Mouse (Mus musculus): ENCODE data around the gene Slc16a10. TPM values are rescaled to one million over a fixed set of nuclear protein-coding genes. Genes with fewer than 3 reads are reported as not detected.

Gene Slc16a10
- polyA plus RNA-seq, 1 experiment = 114 TPM

GRCm38 (mm10) chr10:40129134-40129533, 12.9 kb downstream of the Slc16a10 start:
- H3K4me1 ChIP-seq (ENCODE audit: control insufficient read depth, insufficient read depth, insufficient read length, low read length) = no peaks in the 10 kb centered on the region; the same call in 1 of the 2 replicates
- no peaks in the 10 kb centered on the region for H3K27me3 ChIP-seq (ENCODE audit: control insufficient read depth, insufficient read depth, low read length)
- no peak overlapping the region for H3K27ac ChIP-seq (ENCODE audit: insufficient read depth, low read depth, low read length)
- 0 out of 2 replicates have a peak, but pooled peaks cover 2% of the 10 kb centered on the region for H3K36me3 ChIP-seq (ENCODE audit: control insufficient read depth, insufficient read depth, low read length)
- TF ChIP-seq CTCF (IDR thresholded peaks at IDR 0.05; ENCODE audit: extremely low read depth, insufficient read length, insufficient replicate concordance, low read depth, low read length) = no peak
- TF ChIP-seq POLR2A (IDR thresholded peaks at IDR 0.05; ENCODE audit: low read depth, low read length) = no peak
- H3K4me3 ChIP-seq (ENCODE audit: low read depth, low read length) = no peak overlapping the region

- 79% methylated on average over 7 of the region's 7 CpGs for WGBS
- TF ChIP-seq CTCF (IDR thresholded peaks at IDR 0.05; ENCODE audit: extremely low read depth, insufficient read length, insufficient replicate concordance, low read depth, low read length) = no peak
- no peak for TF ChIP-seq POLR2A (IDR thresholded peaks at IDR 0.05; ENCODE audit: low read depth, low read length)
- no peaks in the 10 kb centered on the region; the same call in 1 of the 2 replicates for H3K4me1 ChIP-seq (ENCODE audit: control insufficient read depth, insufficient read depth, insufficient read length, low read length)
- no peak overlapping the region for H3K4me3 ChIP-seq (ENCODE audit: low read depth, low read length)
- H3K27me3 ChIP-seq (ENCODE audit: control insufficient read depth, insufficient read depth, low read length) = no peaks in the 10 kb centered on the region
- H3K36me3 ChIP-seq (ENCODE audit: control insufficient read depth, insufficient read depth, low read length) = 0 out of 2 replicates have a peak, but pooled peaks cover 2% of the 10 kb centered on the region
- no peak overlapping the region for H3K27ac ChIP-seq (ENCODE audit: insufficient read depth, low read depth, low read length)
These were observed 13.6 kb downstream of the Slc16a10 start for GRCm38 (mm10) chr10:40128497-40128896.

- Histone ChIP-seq H3K36me3 (ENCODE audit: control insufficient read depth, insufficient read depth, low read length) (0 out of 2 replicates have a peak, but pooled peaks cover 1% of the 10 kb centered on the region), H3K4me1 (ENCODE audit: control insufficient read depth, insufficient read depth, insufficient read length, low read length) (no peaks in the 10 kb centered on the region; the same call in 1 of the 2 replicates), H3K27me3 (ENCODE audit: control insufficient read depth, insufficient read depth, low read length) (no peaks in the 10 kb centered on the region), H3K27ac (ENCODE audit: insufficient read depth, low read depth, low read length) (no peak overlapping the region), H3K4me3 (ENCODE audit: low read depth, low read length) (no peak overlapping the region)
- WGBS = 80% methylated on average over 9 of the region's 9 CpGs
- no peak for TF ChIP-seq POLR2A (IDR thresholded peaks at IDR 0.05; ENCODE audit: low read depth, low read length)
- TF ChIP-seq CTCF (IDR thresholded peaks at IDR 0.05; ENCODE audit: extremely low read depth, insufficient read length, insufficient replicate concordance, low read depth, low read length) = no peak
These were observed 16.9 kb downstream of the Slc16a10 start for GRCm38 (mm10) chr10:40125200-40125599.

GRCm38 (mm10) chr10:40124570-40124969, 17.5 kb downstream of the Slc16a10 start:
- Histone ChIP-seq H3K27me3 (ENCODE audit: control insufficient read depth, insufficient read depth, low read length) (no peaks in the 10 kb centered on the region), H3K4me1 (ENCODE audit: control insufficient read depth, insufficient read depth, insufficient read length, low read length) (no peaks in the 10 kb centered on the region; the same call in 1 of the 2 replicates), H3K4me3 (ENCODE audit: low read depth, low read length) (no peak overlapping the region), H3K36me3 (ENCODE audit: control insufficient read depth, insufficient read depth, low read length) (no peaks in the 10 kb centered on the region), H3K27ac (ENCODE audit: insufficient read depth, low read depth, low read length) (no peak overlapping the region)
- TF ChIP-seq CTCF (IDR thresholded peaks at IDR 0.05; ENCODE audit: extremely low read depth, insufficient read length, insufficient replicate concordance, low read depth, low read length) (no peak), POLR2A (IDR thresholded peaks at IDR 0.05; ENCODE audit: low read depth, low read length) (no peak)
- 64% methylated on average over 4 of the region's 4 CpGs for WGBS

GRCm38 (mm10) chr10:40124096-40124495, 18.0 kb downstream of the Slc16a10 start:
- Histone ChIP-seq H3K27ac (ENCODE audit: insufficient read depth, low read depth, low read length) (no peak overlapping the region), H3K4me1 (ENCODE audit: control insufficient read depth, insufficient read depth, insufficient read length, low read length) (no peaks in the 10 kb centered on the region; the same call in 1 of the 2 replicates), H3K27me3 (ENCODE audit: control insufficient read depth, insufficient read depth, low read length) (no peaks in the 10 kb centered on the region), H3K36me3 (ENCODE audit: control insufficient read depth, insufficient read depth, low read length) (no peaks in the 10 kb centered on the region), H3K4me3 (ENCODE audit: low read depth, low read length) (no peak overlapping the region)
- TF ChIP-seq POLR2A (IDR thresholded peaks at IDR 0.05; ENCODE audit: low read depth, low read length) = no peak
- TF ChIP-seq CTCF (IDR thresholded peaks at IDR 0.05; ENCODE audit: extremely low read depth, insufficient read length, insufficient replicate concordance, low read depth, low read length) = no peak
- 89% methylated on average over 2 of the region's 2 CpGs for WGBS

- H3K36me3 ChIP-seq (ENCODE audit: control insufficient read depth, insufficient read depth, low read length) = no peaks in the 10 kb centered on the region
- no peaks in the 10 kb centered on the region for H3K4me1 ChIP-seq (ENCODE audit: control insufficient read depth, insufficient read depth, insufficient read length, low read length)
- TF ChIP-seq CTCF (IDR thresholded peaks at IDR 0.05; ENCODE audit: extremely low read depth, insufficient read length, insufficient replicate concordance, low read depth, low read length) (no peak), POLR2A (IDR thresholded peaks at IDR 0.05; ENCODE audit: low read depth, low read length) (no peak)
- no peaks in the 10 kb centered on the region for H3K27me3 ChIP-seq (ENCODE audit: control insufficient read depth, insufficient read depth, low read length)
- no peak overlapping the region for H3K4me3 ChIP-seq (ENCODE audit: low read depth, low read length)
- WGBS = 71% methylated on average over 3 of the region's 3 CpGs
- no peak overlapping the region for H3K27ac ChIP-seq (ENCODE audit: insufficient read depth, low read depth, low read length)
These were observed 22.6 kb downstream of the Slc16a10 start for GRCm38 (mm10) chr10:40119466-40119865.

GRCm38 (mm10) chr10:40118743-40119387, 23.2 kb downstream of the Slc16a10 start:
- Histone ChIP-seq H3K27me3 (ENCODE audit: control insufficient read depth, insufficient read depth, low read length) (no peaks in the 10 kb centered on the region), H3K4me3 (ENCODE audit: low read depth, low read length) (no peak overlapping the region), H3K36me3 (ENCODE audit: control insufficient read depth, insufficient read depth, low read length) (no peaks in the 10 kb centered on the region), H3K27ac (ENCODE audit: insufficient read depth, low read depth, low read length) (no peak overlapping the region), H3K4me1 (ENCODE audit: control insufficient read depth, insufficient read depth, insufficient read length, low read length) (no peaks in the 10 kb centered on the region)
- 91% methylated on average over 5 of the region's 5 CpGs for WGBS
- TF ChIP-seq CTCF (IDR thresholded peaks at IDR 0.05; ENCODE audit: extremely low read depth, insufficient read length, insufficient replicate concordance, low read depth, low read length) (no peak), POLR2A (IDR thresholded peaks at IDR 0.05; ENCODE audit: low read depth, low read length) (no peak)

Data from small intestine, adult 2 months (tissue).